Mouse (Mus musculus) cerebellum, adult 11 months (tissue): ENCODE measurements around the gene Fthl17a.

Experiments
- DNase-seq: peaks from one replicate; pipeline ENCODE4 v3.0.0; 2022

Gene Fthl17a

DNA sequence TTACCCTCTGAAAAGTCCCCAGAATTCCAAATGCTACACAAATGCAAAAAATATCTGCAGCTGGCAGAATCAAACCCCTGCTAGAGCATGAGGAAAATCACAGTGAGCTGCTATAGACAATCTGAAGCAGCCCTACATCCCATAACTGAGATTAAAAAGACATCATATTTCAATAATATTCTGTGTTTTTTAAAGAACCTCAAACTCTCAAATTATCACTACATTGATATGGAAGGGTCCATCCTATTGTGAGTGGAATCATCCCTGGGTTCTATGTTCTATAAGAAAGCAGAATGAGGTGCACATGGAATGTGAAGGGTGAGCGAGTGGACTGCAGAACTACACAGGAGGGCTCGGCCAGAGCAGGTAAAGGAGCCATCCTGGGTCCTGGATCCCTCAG is at the start of gene Fthl17a:
Fthl17a (plus strand) TSS at position 301 of the 400 bp plus-strand sequence.
- no peak for DNase-seq

DNA sequence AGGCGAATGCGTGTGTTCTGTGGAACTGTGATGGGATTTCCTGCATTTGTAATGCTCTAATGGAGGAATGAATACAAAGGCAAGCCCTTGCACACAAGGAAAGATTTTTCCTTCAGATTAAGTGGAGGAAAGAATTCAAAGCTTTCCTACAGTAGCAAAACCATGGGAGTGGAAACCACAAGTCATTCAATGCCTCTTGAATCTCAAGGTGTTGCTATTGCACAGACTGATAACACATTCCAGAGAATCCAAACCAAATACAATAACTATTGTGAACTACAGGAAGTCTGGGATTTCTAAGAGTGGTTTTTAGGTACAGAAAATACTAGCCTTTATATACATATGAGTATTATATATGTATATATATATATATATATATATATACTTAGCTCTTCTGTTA is 42.5 kb upstream of the Fthl17a start:
- DNase-seq: no peak

DNA sequence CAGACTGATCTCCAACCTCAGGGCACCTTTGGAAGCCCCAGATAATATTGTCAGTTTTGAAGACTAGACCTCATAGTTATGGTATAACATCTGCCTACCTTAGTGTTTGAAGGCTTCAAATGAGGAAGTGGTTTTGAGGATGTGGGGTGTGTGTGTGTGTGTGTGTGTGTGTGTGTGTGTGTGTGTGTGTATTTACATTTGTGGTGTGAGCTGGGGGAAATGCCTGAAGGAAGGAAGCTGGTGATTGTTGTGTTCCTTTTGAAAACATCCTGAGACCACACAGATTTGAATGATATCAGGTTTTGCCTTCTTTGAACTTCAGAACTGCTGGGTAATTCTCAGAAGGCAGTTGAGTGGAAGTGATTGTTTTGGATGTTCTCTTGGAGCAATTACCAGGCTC is 22.6 kb upstream of the Fthl17a start:
- DNase-seq: no peak

DNA sequence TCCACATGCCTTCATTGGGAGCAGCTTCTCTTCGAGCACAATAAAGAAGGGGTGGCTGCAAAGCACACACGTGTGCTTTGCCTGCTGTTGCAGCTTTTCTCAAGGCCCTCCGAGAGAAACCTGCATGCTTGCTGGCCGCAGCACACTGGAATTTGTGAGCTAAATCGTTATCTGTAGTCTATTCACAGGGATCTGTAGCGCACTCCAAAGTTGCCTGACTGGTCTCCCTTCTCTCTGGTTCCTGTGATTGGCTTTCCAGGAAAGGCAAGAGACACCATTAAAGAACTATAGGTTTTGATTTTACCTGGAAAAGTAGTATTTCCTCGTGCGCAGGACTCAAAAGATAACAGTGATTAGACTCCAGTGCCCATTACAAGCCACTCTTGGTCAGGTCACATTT is 22.3 kb downstream of the Fthl17a start:
- no peak for DNase-seq

DNA sequence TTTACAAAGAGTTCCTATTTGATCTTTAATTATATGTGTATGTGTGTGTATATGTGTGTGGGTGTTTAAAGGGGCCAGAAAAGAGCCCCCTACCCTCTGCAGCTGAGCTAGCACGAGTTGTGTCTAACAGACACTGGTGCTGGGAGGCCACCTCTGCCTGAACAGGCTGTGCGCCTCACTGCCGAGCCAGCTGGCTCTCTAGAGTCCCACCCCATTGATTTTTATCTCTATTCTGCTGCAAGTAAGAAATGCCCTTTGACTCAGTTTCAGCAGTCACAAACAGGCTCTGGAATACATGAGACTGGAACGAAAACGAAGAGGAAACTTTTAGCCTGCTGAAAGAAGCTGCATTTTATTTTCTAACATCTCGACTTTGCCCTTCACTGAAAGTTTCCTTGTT is 22.8 kb downstream of the Fthl17a start:
- no peak for DNase-seq

DNA sequence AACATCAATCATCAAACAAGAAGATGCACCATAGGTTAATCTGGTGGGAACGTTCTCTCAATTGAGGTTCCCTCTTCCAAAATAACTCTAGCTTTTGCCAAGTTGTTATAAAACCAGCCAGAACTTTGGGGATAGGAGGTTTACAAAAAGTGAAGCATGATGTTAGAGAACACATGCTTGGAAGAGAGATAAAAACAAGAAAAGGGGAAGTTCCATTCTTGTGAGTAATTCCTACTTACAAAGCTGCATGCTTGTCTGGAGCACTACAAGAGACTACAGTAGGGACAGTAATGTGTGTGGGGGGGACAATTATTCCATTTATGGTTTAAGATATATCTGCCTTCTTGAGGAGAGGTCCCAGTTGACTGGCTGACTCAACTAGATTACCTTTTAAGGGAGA is 40.4 kb downstream of the Fthl17a start:
- no peak for DNase-seq

DNA sequence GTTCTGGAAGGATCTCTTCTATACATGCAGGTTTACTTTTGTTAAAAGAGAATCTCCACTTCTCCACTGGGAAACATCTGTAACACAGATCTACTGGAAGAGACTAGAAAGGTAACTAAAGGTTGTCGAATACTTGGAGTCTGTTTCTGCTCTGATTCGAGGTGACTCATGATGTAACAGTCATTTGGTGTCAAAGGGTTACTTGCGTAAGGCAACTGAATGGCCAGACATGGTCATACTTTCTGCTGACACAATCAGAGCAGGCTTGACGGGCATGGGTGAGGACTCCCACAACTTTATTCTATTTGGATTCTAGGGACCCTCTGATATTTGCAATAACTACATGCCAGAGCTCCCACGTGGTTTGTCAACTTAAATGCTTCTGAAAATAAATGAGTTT is 43.3 kb downstream of the Fthl17a start:
- DNase-seq: no peak

DNA sequence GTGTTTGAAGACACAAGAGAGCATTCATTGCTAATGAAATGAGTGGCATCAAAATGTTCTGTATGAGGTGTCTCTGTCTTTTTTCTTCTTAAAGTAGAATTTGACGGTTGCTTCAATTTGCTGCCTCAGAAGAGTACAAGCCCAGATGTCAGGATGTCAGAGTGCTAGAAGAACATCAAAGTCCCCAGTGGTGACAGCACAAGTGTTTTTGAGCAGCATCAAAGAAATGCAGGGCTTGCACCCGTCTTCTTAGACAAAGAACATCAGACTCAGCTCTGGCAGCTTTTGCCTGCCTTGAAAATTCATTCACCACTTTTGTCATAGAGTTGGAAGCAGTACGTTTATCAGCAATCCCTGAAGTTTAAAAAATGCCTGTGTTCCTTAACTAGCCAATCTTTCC is 44.5 kb downstream of the Fthl17a start:
- DNase-seq: no peak

DNA sequence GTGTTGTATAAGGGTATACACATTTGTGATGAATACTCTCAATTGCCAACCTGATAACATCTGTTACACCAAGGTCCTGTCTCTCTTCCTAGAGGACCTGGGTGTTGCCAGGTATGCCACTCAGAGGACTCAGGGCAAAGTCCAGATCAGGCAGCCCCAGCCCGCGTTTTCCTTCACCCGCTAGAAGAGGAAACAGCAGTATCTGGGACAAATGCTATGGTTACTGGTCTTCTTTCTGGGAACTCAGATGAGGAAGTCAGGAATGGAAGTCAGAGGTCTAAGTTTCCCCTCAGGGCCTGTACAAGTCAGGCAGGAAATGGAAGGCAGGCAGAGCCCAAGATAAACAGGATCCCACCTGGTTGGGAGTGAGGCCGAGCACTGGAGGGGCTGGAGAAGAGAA is 55.2 kb downstream of the Fthl17a start:
- no peak for DNase-seq

DNA sequence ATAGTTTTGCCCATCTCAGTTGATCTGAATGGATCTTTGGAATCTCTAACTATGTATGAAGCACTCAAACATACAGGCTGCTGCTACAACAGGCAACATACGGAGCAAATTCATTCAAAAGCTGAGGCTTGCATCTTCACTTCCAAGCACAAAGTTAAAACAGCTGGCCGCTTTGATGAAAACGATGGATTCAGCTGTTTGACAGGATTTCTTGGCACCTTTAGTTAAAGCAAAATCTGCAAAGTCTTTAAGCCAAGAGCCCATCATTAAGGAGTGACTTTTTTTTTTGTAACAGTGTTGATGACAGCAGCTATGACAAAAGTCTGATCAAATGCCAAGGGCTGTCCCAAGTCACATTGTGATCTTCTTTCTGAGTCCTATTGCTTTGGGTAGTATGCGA is 69.1 kb downstream of the Fthl17a start:
- DNase-seq: no peak

DNA sequence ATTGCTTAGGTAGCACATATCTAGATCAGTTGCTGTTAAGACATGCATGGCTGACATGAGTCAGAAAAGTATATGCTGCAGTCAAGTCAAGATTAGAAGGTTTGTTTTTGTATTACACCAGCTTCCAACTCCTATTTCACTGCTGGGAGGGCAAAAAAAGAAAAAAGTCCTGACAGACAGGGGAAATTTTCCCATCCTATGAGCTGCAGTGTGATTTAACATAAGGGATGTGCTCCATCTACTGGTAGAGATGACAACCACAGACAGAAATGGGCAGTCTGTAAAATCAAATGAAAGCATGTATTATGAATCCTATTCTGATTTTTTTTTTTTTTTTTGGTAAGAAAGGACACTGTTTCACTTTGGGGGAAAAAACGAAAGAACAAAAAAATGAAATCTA is 69.7 kb downstream of the Fthl17a start:
- DNase-seq: no peak
